Mouse (Mus musculus): ENCODE measurements at regions not wholly inside any gene's neighbourhood (a gene's known extent, or its start where the extent isn't known, plus 50 kb on each side); places are given as distances from the start of the nearest gene placed in this dataset.

DNA sequence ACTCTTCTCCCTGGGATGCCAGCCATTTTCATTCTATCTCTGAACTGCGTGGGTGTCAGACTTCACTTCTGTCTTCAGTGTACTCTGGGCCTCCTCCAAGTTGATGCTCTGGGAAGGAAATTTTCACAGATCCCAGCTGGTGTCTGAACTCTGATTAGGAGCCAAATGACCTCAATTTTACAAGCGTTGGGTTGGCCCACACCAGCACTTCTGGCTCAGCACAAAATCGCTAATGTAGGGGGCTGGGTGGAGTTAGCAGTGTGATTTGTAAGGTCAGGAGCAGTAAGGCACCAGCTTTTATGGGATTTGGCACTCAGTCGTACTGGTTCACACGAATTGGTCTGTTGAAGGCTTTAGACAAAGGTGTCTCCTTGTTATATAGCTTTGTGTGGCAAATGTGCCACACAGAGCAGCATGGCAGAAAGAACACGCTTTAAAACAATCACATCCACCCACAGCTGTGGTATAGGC, 576.3 kb upstream of the Kdm8 start:
- peak; percentile 62 for DNase-seq

DNA sequence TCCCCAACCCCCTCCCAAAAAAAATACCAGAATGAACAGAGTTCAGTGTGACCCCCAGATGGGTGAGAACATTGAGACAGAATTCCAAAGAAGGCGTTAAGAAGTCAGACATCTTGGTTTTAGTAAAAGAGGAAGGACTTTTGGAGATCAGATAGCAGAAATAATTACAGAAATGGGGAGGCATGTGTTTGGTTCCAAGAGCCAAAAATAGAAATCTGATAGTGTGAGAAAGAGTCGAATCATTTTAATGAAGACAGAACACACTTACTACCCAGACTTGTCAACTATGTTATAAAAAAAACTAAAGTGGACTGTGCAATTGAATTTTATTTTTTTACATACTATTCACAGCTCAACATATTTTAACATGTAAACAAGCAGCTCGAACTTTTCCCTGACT, 575.9 kb upstream of the Kdm8 start:
- DNase-seq: no peak

DNA sequence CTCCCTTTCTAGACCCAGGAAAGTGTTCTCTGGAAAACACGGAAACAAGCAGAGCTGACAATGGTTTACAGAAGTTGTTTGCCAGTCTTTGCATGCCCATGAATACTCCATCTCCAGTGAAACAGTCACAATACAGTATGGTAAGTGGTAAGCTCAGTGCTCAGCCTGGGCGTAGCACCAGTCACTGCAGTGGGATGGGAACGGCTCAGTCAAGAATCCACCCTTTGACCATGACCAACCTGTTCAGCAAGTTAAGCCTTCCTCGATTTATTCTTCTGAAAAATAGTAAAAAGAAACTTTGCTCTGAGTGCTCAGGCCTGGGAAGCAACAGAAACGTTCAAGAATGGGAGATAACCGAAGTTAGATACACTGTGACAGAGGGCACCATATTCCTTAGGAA, 563.7 kb upstream of the Kdm8 start:
- no peak for DNase-seq

DNA sequence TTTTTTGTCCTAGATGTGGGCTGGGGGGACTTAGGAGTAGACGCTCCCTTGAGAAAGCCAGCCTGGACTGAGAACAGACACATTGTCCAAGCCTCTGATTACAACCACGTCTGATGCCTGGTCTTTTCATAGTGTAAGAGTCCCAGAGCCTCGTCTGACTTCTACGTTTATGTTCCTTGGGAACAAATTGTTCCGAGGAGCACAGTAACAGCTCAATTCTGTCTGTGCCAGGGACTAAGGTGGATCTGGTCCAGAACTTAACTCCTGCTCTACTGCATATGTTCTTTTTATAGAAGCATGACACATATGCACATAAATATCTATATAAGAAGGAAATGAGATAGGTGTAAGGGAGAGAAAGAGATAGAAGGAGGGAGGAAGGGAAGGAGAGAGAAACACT, 537.2 kb upstream of the Kdm8 start:
- peak; percentile 7 for DNase-seq

DNA sequence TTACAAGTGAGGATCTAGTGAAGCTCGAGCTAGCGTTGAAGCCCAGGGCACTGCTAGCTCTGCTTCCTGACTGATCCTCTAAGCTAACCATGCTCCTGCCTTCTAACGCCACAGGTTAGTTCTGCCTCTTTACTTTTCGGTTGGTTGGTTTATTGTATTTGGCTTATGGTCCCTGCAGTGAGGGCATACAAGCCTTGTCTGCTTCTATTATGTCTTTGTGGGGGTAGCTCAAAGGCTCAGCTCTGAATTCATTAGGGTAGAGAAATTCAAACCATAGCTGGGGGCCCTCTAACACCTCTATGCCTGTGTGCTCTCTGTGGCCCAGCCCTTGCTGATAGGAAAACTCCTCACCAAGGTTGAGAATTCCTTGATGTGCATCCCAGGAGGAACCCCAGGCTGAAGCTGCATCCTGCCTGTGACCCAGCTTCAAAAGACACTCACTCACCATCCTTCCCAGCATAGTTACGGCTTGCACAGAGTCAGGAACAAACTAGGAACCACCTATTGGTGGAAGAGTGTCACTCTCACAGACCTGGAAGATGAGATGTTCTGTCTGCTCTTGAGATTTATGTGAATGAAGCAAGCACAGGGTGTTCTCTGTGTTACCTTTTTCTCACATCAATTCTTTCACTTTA, 536.7 kb upstream of the Kdm8 start:
- DNase-seq: no peak

DNA sequence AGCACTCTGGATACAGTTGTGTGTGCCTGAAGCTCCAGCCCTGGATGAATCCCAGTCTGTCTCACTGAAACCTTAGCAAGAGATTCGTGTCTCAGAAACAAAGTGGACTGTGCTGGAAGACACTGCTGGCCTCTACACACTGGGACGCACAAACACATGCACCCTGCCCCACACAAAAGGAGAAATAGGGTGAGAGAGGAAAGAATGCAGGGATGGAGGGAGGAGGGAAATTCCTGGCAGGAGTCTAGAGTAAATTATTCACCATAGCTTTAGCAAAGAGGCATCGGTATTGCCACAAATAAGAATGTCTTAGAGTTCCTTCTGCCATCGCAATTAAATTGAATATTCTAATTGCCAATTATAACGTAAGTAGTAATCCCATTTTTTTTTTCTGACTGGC, 530.4 kb upstream of the Kdm8 start:
- DNase-seq: no peak

DNA sequence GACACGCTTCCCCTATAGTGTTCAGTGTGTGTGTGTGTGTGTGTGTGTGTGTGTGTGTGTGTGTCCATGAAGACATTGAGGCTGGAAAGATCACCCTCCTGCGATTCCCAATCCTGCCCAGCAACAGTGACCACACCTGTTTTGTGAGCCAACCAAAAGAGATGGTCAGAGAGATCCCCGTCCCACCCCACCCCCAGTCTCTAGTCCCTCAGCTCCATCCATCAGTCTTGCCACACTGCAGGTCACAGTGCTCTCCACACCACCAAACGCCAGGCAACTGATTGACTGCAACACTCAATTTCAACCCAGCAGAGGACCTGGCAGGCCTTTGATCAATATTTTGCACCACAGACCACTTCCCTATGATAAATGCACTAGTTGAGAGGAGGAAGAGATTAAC, 530.0 kb upstream of the Kdm8 start:
- DNase-seq: no peak

DNA sequence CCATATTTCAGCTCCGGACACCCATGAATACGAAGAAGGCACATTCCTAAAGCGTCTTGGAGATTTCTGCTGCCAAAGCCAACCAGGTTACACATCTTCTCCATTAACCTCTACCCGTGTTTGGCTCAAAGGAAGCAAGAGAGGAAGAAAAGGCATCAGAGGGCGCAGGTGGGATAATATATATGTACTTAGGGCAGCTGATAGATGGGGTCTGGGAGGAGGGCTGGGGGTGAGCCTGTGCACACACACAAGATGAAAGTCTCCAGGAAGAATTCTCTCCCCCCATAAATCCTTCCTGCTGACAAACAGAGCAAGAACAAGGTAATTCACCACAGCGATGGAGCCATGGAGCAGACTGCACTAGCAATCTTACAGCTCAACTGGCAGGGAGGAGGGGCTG, 529.5 kb upstream of the Kdm8 start:
- no peak for DNase-seq

DNA sequence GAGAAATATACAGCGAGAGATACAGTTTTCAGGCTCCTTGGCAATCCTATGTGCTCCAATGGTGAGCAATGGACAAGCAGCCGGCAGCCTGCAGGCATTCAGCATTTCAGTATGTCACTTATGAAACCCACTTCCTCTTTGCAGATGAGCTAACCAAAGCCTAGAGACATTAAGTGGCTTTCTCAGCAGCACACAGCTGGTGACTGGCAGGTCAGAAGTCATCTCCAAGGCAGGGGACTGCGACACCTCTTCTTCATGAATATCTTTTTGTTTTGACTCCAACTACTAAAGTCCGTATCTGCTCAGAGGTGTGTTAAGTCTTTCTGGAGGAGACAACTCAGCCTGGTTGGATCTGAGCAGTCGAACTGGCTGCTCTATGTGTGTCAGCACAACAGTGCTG, 528.8 kb upstream of the Kdm8 start:
- no peak for DNase-seq

DNA sequence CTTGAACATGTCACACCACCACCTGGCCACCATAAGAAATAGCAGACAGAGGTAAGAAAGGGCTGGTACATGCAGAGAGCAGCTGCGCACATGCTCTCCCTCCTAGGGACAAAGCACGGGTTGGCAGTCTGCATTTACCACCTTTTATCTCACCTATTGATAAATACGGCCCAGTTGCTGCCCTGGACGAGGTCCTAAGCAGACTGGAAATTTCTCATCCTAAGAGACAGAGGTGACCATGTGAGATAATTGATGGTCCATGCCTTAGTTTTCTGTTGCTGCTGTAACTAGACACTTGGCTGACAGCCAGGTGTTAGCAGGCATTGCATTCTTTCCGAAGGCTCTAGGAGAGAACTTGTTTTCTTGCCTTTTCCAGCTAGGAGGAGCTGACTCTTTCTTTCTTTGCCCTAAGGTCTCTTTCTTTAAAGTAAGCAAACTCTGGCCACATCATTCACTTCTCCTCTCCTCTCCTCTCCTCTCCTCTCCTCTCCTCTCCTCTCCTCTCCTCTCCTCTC, 526.8 kb upstream of the Kdm8 start:
- no peak for DNase-seq

DNA sequence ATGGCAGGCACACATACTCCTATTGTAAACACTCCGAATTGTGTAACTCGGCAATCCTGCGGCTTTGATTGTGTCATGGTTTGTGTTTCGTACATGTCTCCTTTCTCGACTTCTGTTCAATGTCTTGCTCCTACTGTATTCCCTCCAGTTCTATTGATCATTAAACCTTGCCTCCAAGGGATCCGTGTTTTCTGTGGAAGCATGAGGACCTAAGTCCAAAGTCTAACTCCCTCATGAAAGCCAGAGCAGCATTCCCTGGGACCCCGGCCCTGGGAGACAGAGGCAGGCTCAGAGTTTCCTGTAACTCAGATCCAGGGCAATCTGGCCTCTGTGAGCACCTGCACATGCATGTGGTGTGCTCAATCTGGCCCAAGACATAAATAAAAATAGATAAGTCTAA, 521.7 kb upstream of the Kdm8 start:
- DNase-seq: no peak

DNA sequence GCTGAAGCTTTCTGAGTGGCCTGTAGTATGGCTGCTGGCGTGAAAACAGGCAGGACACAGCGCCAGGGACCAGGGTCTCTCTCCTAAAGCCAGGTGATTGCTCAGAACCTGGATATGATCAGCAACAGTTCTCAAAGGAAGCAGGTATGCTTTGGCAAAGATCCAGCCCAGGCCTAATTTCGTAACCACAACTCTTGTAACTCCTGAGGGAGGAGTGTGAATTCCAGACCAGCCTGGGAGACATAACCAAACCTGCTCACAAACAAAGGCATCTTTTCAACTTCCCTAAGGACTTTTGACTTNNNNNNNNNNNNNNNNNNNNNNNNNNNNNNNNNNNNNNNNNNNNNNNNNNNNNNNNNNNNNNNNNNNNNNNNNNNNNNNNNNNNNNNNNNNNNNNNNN, 510.9 kb upstream of the Kdm8 start:
- no peak for DNase-seq

DNA sequence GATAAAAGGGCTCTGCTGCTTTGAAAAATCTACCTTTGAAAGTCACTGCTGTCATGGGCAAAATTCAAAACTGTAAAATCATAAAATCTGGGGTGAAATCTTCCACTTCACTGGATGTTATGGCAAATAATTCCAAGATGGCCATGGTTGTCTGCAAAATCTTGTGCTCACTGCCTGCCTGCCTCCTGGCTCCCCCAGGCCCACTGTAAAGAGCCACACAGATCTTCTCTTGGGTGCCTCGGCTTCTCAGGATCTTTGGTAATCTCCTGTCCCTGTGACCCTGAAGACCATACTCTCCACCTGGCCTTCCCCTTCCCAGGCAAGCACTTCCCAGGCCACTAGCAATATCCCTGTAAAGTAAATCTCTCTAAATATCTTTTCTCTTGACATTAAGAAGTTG, 505.1 kb upstream of the Kdm8 start:
- no peak for DNase-seq

DNA sequence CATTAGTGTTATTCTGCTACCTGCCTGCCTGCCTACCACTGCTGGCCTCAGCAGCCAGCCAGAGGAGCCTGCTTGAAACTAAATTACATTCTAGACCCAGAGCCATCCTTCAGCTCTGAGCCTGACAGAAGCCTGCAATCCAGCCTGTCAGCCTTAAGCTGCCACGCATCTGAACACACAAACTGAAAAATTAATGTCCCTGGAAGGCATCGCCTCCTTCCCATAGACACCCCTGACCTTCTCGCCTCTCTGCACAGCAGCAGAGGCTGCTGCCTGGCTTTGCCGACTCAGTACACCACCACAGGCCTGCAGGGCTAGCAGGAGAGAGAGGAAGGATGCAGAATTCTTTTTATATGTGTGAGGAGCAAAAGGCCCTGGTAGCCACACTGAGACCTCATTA, 502.9 kb upstream of the Kdm8 start:
- no peak for DNase-seq

DNA sequence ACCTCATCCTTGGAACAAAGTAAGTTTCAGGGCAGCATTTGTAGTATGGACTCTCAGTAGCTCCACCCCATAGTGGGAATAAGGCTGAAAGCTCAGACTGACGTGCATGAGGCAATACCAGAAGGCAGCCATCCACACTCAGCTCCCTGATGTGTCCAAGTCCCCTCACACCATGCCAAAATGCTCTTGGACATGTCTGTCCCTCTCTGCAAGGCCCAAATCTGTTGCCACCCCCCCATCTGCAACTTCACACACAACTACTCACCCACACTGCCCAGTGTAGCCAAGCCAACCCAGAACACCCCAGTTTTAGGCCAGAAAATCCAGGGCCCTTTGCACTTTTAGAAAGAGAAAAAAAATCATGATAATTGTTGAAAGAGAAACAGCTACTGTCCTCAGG, 498.1 kb upstream of the Kdm8 start:
- no peak for DNase-seq

DNA sequence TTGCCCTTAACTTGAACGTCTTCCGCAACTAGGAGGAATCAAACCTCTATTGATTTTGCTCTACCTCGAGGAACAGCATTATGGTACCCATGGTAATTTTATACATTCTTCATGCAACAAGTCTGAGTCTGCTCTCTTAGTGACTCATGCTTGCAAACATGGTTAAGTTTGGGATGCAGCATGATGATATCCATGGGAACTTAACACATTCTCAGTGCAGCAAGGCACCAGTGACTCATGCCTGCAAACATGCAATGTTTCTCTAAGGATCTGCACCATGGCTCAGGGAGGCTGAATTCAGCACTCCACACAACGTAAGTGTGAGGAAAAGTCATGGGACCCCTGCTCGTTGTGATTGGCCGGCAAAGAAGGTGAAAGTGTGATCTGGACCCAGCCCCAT, 487.1 kb upstream of the Kdm8 start:
- DNase-seq: no peak

DNA sequence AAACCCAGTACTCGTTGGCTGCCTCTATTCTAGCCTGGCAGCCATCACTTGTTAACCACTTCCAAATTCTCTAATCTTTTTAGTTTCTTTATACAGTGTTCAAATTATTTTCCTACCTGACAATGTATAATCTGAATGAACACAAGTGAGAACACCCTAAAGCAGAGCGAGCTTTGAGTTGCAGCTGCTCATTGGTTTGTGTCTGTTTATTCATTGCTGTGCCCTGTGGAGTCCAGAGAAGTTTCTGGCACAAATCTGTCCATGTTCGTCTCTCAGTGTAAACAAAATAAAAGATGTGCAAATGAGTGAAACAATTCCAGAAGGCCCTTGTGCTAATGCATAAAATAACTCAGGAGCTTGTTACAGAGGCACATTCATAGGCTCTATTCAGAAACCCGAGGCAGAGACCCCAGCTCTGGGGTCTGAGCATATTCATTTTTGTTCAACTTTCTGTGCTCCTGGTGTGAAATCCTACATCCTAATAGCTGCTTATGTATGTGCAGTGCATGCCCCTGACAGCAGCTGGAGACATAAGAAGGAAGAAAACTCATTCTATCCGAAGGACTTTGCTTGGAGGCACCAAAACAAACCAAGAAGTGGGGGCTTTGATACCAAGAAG, 469.5 kb upstream of the Kdm8 start:
- DNase-seq: no peak

DNA sequence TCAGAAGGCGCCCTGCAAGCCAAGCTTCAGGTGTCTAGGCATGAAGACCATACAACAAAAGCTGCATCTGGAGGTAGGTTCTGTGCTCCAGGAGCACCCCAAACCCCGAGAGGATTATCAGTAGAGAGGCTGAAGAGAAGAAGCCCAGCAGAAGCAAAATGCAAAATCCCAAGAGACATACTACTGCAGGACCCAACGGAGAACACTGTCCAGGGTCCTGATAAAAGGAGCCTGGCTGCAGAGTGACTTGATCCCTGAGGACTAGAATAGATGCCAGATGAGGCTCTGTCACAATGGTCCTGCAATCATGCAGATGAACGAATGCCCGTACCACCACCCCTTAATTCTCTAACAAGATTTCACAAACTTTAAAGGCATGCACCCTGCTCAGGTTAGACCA, 455.0 kb upstream of the Kdm8 start:
- DNase-seq: no peak

DNA sequence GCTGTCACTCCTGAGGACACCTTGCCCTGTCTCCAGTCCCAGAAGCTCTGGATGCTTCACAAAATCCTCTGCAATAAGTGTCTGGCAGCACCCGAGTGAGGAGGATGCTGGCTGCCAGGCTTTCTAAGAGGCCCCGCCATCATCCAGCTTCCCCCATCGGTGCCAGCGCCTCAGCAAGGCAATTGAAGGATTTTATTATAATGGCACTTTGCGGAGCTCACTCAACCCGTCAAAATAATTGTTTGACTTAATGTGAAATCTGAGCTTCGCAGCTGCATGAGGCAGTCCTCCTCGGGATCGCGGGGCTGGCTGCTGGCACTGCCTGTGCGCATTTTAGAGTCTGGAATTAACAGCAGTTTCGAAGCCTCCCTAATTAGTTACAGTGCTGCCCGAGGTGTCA, 453.8 kb upstream of the Kdm8 start:
- no peak for DNase-seq

DNA sequence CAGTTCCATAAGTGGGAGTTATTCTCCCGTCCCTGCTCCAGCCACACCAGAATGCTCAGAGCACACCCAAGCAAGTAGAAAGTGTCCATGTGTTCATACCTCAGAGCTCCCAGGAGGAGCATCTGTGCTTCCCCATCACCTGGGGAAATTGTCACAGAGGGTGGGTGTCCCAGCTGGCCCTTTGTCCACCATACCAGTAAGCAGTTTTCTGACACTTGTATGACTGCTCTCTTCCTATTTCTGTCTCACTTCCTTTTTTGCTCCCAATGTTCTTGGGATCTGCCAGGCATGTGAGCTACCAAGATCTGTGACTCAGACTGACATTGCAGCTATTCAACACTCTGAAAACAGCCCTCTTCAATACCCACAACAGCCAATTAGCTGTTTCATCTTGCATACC, 447.9 kb upstream of the Kdm8 start:
- DNase-seq: no peak

DNA sequence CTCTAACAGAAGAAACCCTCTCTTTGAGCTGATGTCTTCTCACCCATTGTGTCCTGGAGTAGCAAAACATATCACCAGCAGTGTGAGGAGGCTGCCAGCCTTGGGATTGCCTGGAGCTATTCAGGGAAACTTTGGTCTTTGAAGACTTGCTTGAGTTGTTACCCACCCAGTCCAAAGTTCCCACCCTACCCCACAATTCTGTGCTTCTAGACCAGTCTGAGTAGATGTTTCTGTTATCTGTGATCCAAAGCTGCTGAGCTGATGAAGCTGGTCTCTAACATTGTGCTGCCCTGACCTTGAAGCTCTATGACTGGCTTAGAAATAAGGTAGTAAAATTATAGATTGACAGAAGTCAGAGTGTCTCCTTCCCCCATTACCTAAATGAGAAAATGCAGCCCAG, 443.8 kb upstream of the Kdm8 start:
- DNase-seq: no peak

DNA sequence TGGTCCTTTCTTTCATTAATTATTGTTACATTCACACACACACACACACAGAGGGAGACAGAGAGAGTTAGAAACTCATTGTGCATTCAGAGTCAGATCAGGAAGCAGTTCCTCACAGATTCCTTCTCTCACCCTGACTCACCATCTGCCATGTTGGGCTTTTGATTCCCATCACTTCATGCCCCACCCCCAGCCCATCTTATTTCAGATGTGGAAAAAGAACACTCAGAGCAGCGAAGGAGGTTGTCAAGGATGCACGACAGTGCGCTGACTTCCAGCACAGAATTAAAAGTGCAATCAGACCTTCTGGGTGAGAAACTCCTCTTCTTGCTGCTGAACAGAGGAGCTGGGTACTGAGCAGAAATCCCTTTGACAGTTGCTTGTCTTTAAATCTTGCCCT, 438.8 kb upstream of the Kdm8 start:
- no peak for DNase-seq

DNA sequence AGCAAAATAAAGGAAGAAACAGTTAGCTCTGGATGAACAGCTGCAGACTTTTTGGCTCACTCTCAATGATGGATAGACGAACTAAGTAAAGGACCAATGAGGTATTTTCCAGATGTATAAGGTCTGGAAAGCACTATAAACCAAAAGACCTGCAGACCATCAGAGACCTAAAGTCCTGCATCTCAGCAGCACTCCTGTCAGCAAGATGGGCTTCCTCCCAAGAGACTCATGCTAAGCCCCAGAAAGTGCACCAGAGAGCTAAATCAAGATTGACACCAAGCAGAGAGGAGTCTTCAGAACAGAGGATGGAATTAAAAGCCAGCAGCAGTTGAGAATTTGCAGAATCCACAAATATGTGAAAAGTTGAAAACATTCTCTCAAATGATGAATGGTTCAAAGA, 425.2 kb upstream of the Kdm8 start:
- no peak for DNase-seq

DNA sequence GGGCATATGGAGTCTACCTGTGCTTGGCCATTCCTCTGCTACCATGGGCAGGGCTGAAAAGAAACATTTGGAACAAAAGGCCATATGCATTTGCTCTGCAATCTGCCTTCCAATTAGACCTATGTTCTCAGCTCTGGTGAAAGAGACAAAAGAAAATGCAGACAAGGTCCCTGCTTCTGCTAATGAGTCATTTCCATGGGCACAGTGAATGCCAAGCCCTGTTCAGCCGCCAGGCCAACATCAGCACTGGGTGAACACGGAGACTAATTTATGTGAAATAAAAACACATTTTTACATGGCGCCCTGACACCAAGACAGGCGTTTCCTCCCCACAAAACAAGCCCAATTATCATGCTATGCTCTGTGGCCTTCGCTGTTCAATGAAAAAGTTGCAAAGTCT, 419.5 kb upstream of the Kdm8 start:
- DNase-seq: no peak

DNA sequence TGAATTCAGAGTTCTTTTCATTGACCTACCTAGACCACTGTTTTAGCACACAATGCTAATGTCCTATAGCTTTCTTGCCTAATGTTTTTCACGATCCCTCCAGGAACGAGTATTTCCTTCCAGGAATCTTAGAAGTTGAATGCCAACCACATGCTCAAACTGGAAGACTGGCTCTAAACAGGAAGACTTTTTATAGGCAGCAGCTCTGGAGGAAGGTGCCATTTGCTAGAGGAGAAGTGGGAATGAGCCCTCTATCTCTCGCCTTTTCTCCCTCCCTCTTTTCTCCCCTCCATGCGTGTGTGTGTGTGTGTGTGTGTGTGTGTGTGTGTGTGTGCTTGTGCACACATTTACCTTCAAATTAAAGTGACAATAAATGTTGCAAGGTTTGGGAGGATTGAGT, 410.7 kb upstream of the Kdm8 start:
- DNase-seq: no peak
